27 mouse cellular contexts compared by ENCODE assay signal in genomic region chr9:114621149-114621548, GRCm38 (mm10). TPM values are rescaled to one million over a fixed set of nuclear protein-coding genes. Genes with fewer than 3 reads are reported as not detected.
DNase-seq lines count a peak whose midpoint lies in the region; ATAC-seq and TF ChIP-seq lines count a peak whose summit lies in the region.
"Had no signal": no experiment of that assay in that cellular context is flagged by ENCODE, and none has a peak within 500 bp of the region (broad histone marks: within the 10 kb centered on the region; RNA-seq: fewer than 3 reads in every experiment).

No protein-coding gene starts in this region.

- no peaks in the 10 kb centered on the region for H3K27me3 ChIP-seq in liver, embryonic 12.5 days (replicated peaks)
- H3K27me3 ChIP-seq in liver, embryonic 11.5 days (replicated peaks; ENCODE audit: control insufficient read depth, insufficient read depth, low read length): no peaks in the 10 kb centered on the region
- no peaks in the 10 kb centered on the region for H3K27me3 ChIP-seq in liver, embryonic 13.5 days
- H3K27me3 ChIP-seq in liver, embryonic 15.5 days: no peaks in the 10 kb centered on the region
- H3K27me3 ChIP-seq in liver, postnatal 0 days (ENCODE audit: insufficient read depth, low read length): no peaks in the 10 kb centered on the region
- H3K27me3 ChIP-seq: embryonic facial prominence, embryonic 13.5 days; embryonic facial prominence, embryonic 15.5 days; forebrain, embryonic 12.5 days had no signal

- DNase-seq in liver, embryonic 11.5 days (ENCODE audit: low spot score): no peak
- no peak for DNase-seq in liver, embryonic 13.5 days
- no peak for DNase-seq in liver, postnatal 0 days
- no peak for DNase-seq in heart, adult 18-20 months
- no peak for DNase-seq in adipocyte (ENCODE audit: low spot score)
- no peak for DNase-seq in left cerebral cortex, postnatal 4 days
- DNase-seq: adrenal gland, adult 8-10 months; adrenal gland, postnatal 14 days; adrenal gland, postnatal 36 days; cerebellum, adult 11 months; cerebellum, adult 18-20 months; cerebellum, adult 8-10 months; cerebellum, adult 9-11 months; cerebellum, postnatal 14 days; cerebellum, postnatal 36 days; embryo, embryonic 11 days had no signal

- no peaks in the 10 kb centered on the region for H3K9me3 ChIP-seq in liver, embryonic 12.5 days (replicated peaks)
- H3K9me3 ChIP-seq in liver, embryonic 11.5 days (ENCODE audit: control insufficient read depth, low read length): no peaks in the 10 kb centered on the region
- H3K9me3 ChIP-seq in liver, embryonic 13.5 days (replicated peaks): no peaks in the 10 kb centered on the region
- H3K9me3 ChIP-seq in liver, embryonic 15.5 days (replicated peaks): no peaks in the 10 kb centered on the region
- H3K9me3 ChIP-seq in liver, postnatal 0 days (ENCODE audit: low read length): no peaks in the 10 kb centered on the region
- H3K9me3 ChIP-seq: embryonic facial prominence, embryonic 13.5 days; embryonic facial prominence, embryonic 15.5 days; forebrain, embryonic 10.5 days; forebrain, embryonic 12.5 days had no signal

- 82% methylated on average over 5 of the region's 5 CpGs for WGBS in liver, embryonic 12.5 days (ENCODE audit: insufficient replicate concordance)
- WGBS in liver, embryonic 11.5 days: 81% methylated on average over 5 of the region's 5 CpGs
- WGBS in liver, embryonic 13.5 days (ENCODE audit: insufficient replicate concordance): 70% methylated on average over 5 of the region's 5 CpGs
- 69% methylated on average over 5 of the region's 5 CpGs for WGBS in liver, embryonic 15.5 days (ENCODE audit: insufficient replicate concordance)
- WGBS in liver, postnatal 0 days (ENCODE audit: insufficient replicate concordance): 58% methylated on average over 5 of the region's 5 CpGs

- peaks cover 90% of the 10 kb centered on the region for H3K36me3 ChIP-seq in liver, embryonic 12.5 days
- H3K36me3 ChIP-seq in liver, embryonic 11.5 days (ENCODE audit: control insufficient read depth, insufficient read depth, low read length): peaks cover 35% of the 10 kb centered on the region
- H3K36me3 ChIP-seq in liver, embryonic 13.5 days: peaks cover 80% of the 10 kb centered on the region
- H3K36me3 ChIP-seq in liver, embryonic 15.5 days (replicated peaks): peaks cover 79% of the 10 kb centered on the region
- H3K36me3 ChIP-seq in liver, postnatal 0 days (replicated peaks; ENCODE audit: insufficient read depth, low read length): peaks cover 56% of the 10 kb centered on the region

- no peak for TF ChIP-seq EP300 in liver, postnatal 0 days (IDR thresholded peaks at IDR 0.05; ENCODE audit: low read depth)

- ATAC-seq in liver, embryonic 12.5 days: peak; percentile 65
- no peak for ATAC-seq in liver, embryonic 11.5 days (replicated peaks; ENCODE audit: low FRiP score)
- peak; percentile 71 for ATAC-seq in liver, embryonic 13.5 days (ENCODE audit: low read depth)
- ATAC-seq in liver, embryonic 15.5 days (ENCODE audit: insufficient read depth): peak; percentile 81
- peak; percentile 95 for ATAC-seq in liver, postnatal 0 days
- ATAC-seq: forebrain, embryonic 14.5 days; forebrain, embryonic 16.5 days had no signal

- no peak overlapping the region for H3K27ac ChIP-seq in liver, embryonic 12.5 days
- H3K27ac ChIP-seq in liver, embryonic 11.5 days (ENCODE audit: low read depth, low read length): no peak overlapping the region
- H3K27ac ChIP-seq in liver, embryonic 13.5 days: peak overlapping the region; percentile 55; the same call in 1 of the 2 replicates
- H3K27ac ChIP-seq in liver, embryonic 15.5 days (replicated peaks): peak overlapping the region; percentile 57
- H3K27ac ChIP-seq in liver, postnatal 0 days (ENCODE audit: low read depth): peak overlapping the region; percentile 80
- H3K27ac ChIP-seq: embryonic facial prominence, embryonic 13.5 days; embryonic facial prominence, embryonic 15.5 days; forebrain, embryonic 10.5 days; forebrain, embryonic 12.5 days had no signal

- no peak overlapping the region for H3K4me3 ChIP-seq in liver, embryonic 12.5 days
- no peak overlapping the region for H3K4me3 ChIP-seq in liver, embryonic 11.5 days (ENCODE audit: low read depth, low read length)
- no peak overlapping the region for H3K4me3 ChIP-seq in liver, embryonic 13.5 days (replicated peaks)
- H3K4me3 ChIP-seq in liver, embryonic 15.5 days (replicated peaks): no peak overlapping the region
- H3K4me3 ChIP-seq in liver, postnatal 0 days (ENCODE audit: low read depth, low read length): no peak overlapping the region
- H3K4me3 ChIP-seq: embryonic facial prominence, embryonic 13.5 days; embryonic facial prominence, embryonic 15.5 days; erythroblast, embryonic 14.5 days; forebrain, embryonic 10.5 days; forebrain, embryonic 12.5 days had no signal

- H3K4me1 ChIP-seq in liver, embryonic 12.5 days: no peaks in the 10 kb centered on the region
- no peaks in the 10 kb centered on the region for H3K4me1 ChIP-seq in liver, embryonic 11.5 days (replicated peaks; ENCODE audit: control insufficient read depth, insufficient read depth, low read length)
- peaks cover 6% of the 10 kb centered on the region; the same call in 1 of the 2 replicates for H3K4me1 ChIP-seq in liver, embryonic 13.5 days (replicated peaks)
- H3K4me1 ChIP-seq in liver, embryonic 15.5 days (replicated peaks): no peaks in the 10 kb centered on the region
- H3K4me1 ChIP-seq in liver, postnatal 0 days (ENCODE audit: insufficient read depth): no peaks in the 10 kb centered on the region
- H3K4me1 ChIP-seq: embryonic facial prominence, embryonic 13.5 days; embryonic facial prominence, embryonic 15.5 days; forebrain, embryonic 10.5 days; forebrain, embryonic 12.5 days had no signal

- H3K4me2 ChIP-seq in liver, embryonic 12.5 days: no peak overlapping the region
- H3K4me2 ChIP-seq in liver, embryonic 11.5 days: no peak overlapping the region
- H3K4me2 ChIP-seq in liver, embryonic 13.5 days: no peak overlapping the region
- no peak overlapping the region for H3K4me2 ChIP-seq in liver, embryonic 15.5 days
- H3K4me2 ChIP-seq in liver, postnatal 0 days (ENCODE audit: low read depth, low read length): no peak overlapping the region
- H3K4me2 ChIP-seq: embryonic facial prominence, embryonic 13.5 days; embryonic facial prominence, embryonic 15.5 days; forebrain, embryonic 12.5 days had no signal

- no peak for TF ChIP-seq CTCF in liver, postnatal 0 days (IDR thresholded peaks at IDR 0.05; ENCODE audit: low read depth)

- intact Hi-C loops in left cerebral cortex, postnatal 4 days (cut with DNase I): no loop called here

- H3K9ac ChIP-seq in liver, embryonic 12.5 days: no peak overlapping the region
- no peak overlapping the region for H3K9ac ChIP-seq in liver, embryonic 11.5 days (ENCODE audit: low read depth, low read length)
- no peak overlapping the region for H3K9ac ChIP-seq in liver, embryonic 13.5 days
- H3K9ac ChIP-seq in liver, embryonic 15.5 days: no peak overlapping the region
- H3K9ac ChIP-seq in liver, postnatal 0 days (replicated peaks): no peak overlapping the region
- H3K9ac ChIP-seq: embryonic facial prominence, embryonic 13.5 days; embryonic facial prominence, embryonic 15.5 days; forebrain, embryonic 12.5 days had no signal

RNA-seq across cellular contexts. Expression of gene Cnot10, which starts 18.8 kb away (rescaled TPM):
- 35.8 and 38.9 TPM in 2 replicates for polyA plus RNA-seq in liver, embryonic 12.5 days (2016; fragmentation: Nextera tagmentation; extraction: Ambion mirVana)
- polyA plus RNA-seq in liver, embryonic 11.5 days (2014; fragmentation: Nextera tagmentation; extraction: Ambion mirVana): 52.8 and 57.7 TPM in 2 replicates
- polyA plus RNA-seq in liver, embryonic 13.5 days (2015; fragmentation: Nextera tagmentation; extraction: Ambion mirVana): 26.9 and 32.5 TPM in 2 replicates
- polyA plus RNA-seq in liver, embryonic 15.5 days (2015; fragmentation: Nextera tagmentation; extraction: Ambion mirVana): 22.8 and 24.9 TPM in 2 replicates
- polyA plus RNA-seq in liver, postnatal 0 days (2015; fragmentation: Nextera tagmentation; extraction: Ambion mirVana): 14.4 and 15.8 TPM in 2 replicates
- total RNA-seq in heart, adult 18-20 months (2021): 10 to 100 TPM; 21.2 to 22.5 TPM
- 10 to 100 TPM; 48.4 to 53.1 TPM for total RNA-seq in left cerebral cortex, postnatal 4 days (2021)

RNA-seq across cellular contexts. Expression of gene Trim71, which starts 57.0 kb away (rescaled TPM):
- 1.7 and 2.0 TPM in 2 replicates for polyA plus RNA-seq in liver, embryonic 12.5 days (2016; fragmentation: Nextera tagmentation; extraction: Ambion mirVana)
- 2.6 and 3.1 TPM in 2 replicates for polyA plus RNA-seq in liver, embryonic 11.5 days (2014; fragmentation: Nextera tagmentation; extraction: Ambion mirVana)
- 1.4 and 1.6 TPM in 2 replicates for polyA plus RNA-seq in liver, embryonic 13.5 days (2015; fragmentation: Nextera tagmentation; extraction: Ambion mirVana)
- polyA plus RNA-seq in liver, embryonic 15.5 days (2015; fragmentation: Nextera tagmentation; extraction: Ambion mirVana): 0.86 TPM in 2 replicates
- polyA plus RNA-seq in liver, postnatal 0 days (2015; fragmentation: Nextera tagmentation; extraction: Ambion mirVana): 0.05 and 0.06 TPM in 2 replicates
- not detected for total RNA-seq in heart, adult 18-20 months (2021)
- total RNA-seq in left cerebral cortex, postnatal 4 days (2021): under 1 TPM; 0.06 to 0.14 TPM
- total RNA-seq: adrenal gland, adult 18-20 months; MEL had no signal
- polyA plus RNA-seq: erythroblast, embryonic 14.5 days had no signal

Comparison
In these comparisons a context has a peak if more than half of its experiments do, and no peak if none do; other contexts are left out.
1. H3K27ac ChIP-seq: peak in liver, embryonic 13.5 days (single experiment), liver, embryonic 15.5 days (single experiment) and liver, postnatal 0 days (single experiment); none in liver, embryonic 12.5 days (single experiment) and liver, embryonic 11.5 days (single experiment).